Mouse (Mus musculus) heart, postnatal 4 days (tissue): ENCODE results near the gene Cdc14a. TPM values are rescaled to one million over a fixed set of nuclear protein-coding genes. Genes with fewer than 3 reads are reported as not detected.

Source experiments
- DNase-seq: peaks from one replicate; pipeline ENCODE4 v3.0.0; 2021
- total RNA-seq, 2 experiments: library from RNA; stranded (reverse); gene quantifications; 2 replicates each; pipeline ENCODE4 v1.2.3; 2021

Cdc14a gene
- total RNA-seq: 1 to 10 TPM; 5.3 to 5.8 TPM

DNA sequence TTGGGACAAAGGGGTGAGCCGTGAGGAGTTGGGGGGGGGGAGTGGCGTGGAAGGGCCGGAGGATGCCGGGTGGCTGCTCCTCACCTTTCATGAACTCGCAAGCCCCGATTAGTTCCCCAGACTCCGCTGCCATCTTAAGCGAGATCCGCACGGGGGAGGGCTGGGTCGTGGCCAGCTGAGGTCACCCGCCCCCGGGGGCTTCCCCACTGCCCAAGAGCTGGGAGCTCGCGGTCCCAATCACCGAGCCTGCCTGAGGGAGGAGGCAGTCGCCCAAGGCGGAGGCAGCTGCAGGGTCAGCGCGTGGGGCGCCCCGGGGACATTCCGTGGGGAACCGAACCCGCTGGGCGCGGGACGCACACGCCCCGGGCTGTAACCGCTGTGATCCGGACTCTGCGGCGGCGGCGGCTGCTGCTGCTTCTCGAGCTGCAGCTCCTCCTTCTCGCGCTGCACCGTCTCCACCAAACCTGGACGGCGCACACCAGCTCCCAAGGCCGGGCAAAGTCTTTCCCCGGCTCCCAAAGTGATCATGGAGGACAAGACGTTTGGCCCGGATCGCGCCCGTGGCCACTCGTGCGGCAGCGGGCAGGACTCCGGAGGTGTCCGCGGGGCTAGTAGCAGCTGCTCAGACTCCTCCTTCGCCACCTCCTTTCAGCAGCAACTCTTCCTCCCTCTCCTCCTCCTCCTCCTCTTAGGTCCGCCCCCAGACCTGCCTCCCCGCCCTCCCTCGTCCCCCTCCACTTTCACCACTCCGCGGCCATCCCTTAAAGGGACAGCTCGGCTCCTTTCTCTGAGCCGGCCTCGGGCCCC is at the start of gene Cdc14a:
Cdc14a (minus strand) TSS at position 680 of the 807 bp plus-strand sequence.
- DNase-seq: peak; percentile 80

- DNase-seq: no peak
Observed at GRCm38 (mm10) chr3:116465709-116466108, 41.9 kb upstream of the Cdc14a start.

GRCm38 (mm10) chr3:116464318-116464717 is 40.5 kb upstream of the Cdc14a start:
- DNase-seq: no peak

- no peak for DNase-seq
Observed at GRCm38 (mm10) chr3:116461053-116461452, 37.2 kb upstream of the Cdc14a start.

DNA sequence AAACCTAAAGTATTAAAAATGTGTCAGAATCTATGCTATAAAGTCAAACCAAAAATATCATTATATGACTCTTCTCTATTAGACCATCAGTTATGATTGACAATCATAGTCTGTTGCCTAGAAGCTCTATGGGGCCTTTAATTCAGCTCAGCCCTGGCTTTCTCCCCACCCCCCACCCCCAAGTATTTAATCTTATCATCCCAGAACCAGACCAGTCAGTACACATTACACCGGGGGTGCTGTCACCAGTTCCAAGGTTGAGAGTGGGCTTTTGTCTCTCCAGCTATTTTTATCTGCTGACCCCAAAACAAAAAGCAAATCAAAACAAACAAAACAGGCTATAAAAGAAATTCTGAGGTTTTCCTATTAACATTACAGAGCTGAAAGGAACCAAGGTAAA is 30.7 kb upstream of the Cdc14a start:
- DNase-seq: no peak

DNA sequence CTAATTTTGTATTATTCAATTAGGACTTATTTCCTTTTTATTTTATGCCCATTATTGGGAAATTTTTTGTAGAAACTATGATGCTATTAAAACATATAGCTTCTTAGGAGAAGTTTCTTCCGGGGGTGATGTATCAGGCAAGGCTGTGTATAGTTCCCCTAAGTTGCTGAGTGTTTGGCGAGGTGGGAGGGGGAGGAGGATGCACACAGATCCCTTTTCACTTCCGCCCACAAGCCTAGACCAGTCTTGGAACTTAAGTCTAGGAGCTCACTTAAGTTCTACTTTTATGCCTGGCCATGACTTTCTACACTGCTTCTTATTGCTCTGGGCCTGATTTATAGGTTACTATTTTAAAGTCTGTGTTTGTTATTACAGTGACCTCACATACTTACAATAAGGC is 26.9 kb upstream of the Cdc14a start:
- DNase-seq: no peak

GRCm38 (mm10) chr3:116444327-116444726 is 20.5 kb upstream of the Cdc14a start:
- no peak for DNase-seq

DNA sequence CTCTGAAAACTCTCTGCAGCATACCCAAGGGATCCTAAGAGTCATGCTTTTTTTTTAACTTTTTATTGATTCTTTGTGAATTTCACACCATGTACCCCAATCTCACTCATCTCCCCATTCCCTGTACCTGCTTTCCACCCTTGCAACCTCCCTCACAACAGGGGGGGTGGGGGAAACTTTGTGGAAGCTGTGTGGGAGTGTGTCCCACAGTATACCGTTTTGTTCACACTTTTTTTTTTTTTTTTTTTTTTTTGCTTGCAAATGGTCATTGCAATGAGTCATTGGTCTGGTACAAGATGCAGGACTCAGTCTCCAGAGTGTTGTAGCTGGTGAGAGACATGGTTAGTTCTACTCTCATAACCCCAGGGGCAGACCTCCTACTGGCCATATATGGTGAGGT is 19.0 kb upstream of the Cdc14a start:
- no peak for DNase-seq

GRCm38 (mm10) chr3:116441518-116442205 is 17.8 kb upstream of the Cdc14a start:
- DNase-seq: no peak

DNA sequence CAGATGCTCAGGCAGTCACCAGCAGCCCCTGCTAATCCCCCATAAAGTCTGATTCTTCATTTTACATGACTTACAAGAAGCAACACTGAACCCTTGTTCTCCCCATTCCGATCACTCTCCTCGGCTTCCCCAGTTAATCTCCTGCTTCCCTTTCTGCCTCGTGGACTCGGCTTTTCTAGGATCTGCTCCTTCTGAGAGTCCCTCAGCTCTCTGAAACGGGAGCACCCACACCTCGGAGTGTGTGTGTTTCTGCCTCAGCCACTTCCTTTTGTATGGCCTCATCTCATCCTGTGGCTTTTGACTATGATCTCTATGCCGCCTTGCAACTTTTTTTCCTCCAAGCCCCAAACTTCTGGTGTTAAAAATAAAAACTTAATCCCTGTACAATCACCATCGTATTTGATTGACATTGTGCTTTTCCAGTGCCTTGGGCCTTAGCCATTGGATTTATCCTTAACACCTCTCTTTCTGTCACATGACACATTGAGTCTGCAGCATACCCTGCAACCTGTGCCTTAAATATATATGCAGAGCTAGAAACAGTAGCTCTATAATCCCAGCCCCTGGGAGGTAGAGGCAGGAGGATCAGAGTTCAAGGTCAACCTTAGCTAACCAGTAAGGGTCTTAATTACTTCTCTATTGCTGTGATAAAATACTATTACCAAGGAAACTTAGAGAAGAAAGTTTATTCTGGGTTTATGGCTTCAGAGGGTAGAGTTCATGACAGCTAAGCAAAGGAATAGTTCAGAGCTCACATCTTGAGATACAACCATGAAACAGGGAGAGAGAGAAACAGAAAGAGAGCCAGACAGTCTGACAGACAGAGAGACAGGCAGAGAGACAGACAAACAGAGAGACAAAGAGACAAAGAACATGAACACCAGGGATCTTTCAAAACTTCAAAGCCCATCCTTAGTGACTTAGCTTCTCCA is 16.5 kb upstream of the Cdc14a start:
- no peak for DNase-seq

DNA sequence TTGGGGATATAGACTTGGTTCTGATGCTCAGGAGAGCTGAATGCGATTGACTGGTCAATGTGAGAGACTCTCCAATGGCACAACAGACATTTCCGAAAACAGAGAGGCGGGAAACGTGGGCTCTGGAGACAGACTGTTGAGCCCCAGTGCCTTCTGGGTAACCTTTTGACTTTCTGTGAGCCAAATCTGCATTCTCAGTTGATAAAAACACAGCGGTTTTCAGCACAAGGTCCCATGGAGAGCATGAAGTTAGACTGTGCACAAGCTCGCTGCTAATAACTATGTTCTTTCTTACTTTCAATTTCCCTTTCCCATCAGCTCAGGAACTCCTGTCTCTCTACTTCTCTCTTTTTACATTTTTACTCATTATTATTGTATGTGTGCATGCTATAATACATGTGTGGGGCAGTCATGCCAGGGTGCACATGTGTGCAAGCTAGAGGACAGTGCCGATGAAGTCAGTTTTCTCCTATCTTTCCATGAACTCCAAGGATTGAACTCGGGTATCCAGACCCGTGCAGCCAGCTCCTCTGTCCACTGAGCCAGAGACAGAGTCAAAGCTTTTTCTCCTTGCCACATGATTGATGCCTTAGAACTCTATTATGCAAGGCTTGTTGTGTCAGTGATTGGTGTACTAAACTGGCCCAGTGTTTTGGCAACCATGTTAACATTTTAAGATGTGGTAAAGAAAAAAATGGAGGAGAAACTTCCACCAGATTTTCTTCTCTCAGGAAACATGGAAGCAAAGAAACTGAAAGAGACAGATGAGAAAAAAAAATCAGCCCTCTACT is 13.2 kb upstream of the Cdc14a start:
- DNase-seq: no peak

- DNase-seq: no peak
Observed at GRCm38 (mm10) chr3:116436113-116436512, 12.3 kb upstream of the Cdc14a start.

- DNase-seq: no peak
Observed at GRCm38 (mm10) chr3:116434757-116435156, 10.9 kb upstream of the Cdc14a start.

GRCm38 (mm10) chr3:116425901-116426300 is 2.1 kb upstream of the Cdc14a start:
- DNase-seq: no peak

- peak; percentile 87 for DNase-seq
Observed at GRCm38 (mm10) chr3:116424973-116425284, 1.1 kb upstream of the Cdc14a start.

DNA sequence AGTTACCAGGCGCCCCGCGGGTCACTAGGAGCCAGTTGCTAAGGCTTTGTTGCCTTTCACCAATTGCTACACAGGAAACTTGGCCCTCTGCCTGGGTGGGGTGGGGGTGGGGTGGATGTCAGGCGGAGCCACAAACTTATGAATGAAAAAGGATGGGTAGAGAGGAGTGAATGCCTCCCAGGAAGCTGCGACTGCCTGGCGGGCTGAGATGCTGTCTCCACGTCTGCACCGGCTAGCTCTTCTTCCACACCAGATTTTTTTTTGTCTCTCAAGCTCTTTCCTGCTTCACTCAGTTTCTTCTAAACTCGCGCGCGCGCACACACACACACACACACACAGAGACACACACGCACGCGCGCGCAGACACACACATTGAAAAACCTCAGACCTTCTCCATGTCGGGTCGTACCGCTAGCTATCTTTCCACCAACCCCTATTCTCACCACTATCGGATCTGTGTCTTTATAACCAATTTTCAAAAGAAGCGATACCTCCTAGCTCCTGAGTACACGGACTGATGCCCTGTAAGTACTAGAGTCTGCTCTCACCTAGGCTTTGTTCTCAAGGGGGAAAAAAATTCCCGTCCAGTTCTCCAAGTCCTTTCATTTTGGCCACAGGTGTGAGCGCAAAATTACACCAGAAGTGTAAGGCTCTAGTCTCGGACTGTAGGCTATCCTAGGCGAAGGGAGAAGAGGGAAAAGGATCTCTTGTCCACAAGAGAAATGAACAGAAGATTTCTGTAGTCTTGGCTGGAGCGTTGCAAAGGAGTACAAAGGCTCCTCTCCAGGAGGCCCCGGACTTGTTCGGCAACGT is 534 bp upstream of the Cdc14a start:
- no peak for DNase-seq

DNA sequence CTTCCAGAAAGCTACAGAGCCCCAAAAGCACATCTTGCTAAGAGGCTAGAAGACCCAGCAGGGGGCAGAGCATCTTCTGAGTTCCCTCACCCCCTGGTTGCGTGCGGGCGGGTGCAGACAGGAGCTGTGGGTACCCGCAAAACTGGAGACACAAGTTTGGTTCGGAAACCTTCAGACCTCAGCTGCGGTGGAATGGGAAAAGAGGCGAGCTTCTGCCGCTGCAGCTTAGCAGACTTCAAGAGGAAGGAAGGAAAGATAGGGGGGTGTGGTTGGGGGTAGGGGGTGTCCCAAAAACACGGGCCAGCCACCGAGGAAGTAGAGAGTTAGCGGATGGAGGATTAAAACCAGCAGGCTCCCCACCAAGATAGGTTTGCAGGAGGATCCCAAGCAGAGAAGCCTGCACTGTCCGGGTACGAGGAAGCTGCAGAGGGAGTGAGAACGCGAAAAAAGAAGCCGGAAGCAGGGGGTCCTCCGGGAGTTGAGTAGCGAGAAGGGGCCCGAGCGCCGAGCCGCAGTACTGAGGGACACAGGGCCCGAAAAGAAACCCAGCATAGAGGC is 958 bp downstream of the Cdc14a start:
- peak; percentile 66 for DNase-seq

DNA sequence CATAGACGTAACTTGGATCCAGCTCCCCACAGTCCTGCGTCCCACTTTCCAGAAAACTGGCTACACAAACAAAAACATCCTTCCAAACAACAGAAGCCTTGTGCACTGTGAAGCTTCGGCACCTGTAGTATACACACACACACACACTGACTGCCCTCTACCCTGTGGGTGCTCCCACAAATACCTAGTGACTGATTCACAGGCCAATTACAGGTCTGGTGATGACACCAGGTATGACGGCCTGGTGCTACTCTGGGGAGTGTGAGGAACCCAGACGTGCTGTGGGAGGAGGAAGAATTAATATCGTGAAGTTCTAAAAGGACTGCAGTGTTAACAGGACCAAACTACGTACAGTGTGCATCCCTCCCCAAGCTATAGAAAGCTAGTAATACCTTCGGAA is 1.8 kb downstream of the Cdc14a start:
- DNase-seq: no peak

DNA sequence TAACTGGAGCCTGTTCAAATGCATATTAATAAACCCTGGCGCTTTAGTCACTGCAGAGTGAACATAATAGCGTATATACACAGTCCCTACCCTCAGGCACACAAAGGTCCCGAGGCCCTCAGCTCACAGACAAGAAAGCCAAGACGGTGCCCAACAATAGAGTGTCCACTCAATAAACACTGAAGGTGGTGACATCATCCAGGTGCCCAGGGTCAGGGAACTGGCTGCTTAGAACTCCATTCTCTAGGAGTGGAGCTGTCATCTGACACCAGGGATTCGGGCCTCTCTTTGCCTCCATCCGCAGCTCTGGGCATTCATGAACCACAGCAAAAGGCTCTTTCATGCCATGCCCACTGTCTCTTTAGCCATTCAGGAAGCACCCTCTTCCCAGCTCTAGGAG is 2.7 kb downstream of the Cdc14a start:
- DNase-seq: no peak

DNA sequence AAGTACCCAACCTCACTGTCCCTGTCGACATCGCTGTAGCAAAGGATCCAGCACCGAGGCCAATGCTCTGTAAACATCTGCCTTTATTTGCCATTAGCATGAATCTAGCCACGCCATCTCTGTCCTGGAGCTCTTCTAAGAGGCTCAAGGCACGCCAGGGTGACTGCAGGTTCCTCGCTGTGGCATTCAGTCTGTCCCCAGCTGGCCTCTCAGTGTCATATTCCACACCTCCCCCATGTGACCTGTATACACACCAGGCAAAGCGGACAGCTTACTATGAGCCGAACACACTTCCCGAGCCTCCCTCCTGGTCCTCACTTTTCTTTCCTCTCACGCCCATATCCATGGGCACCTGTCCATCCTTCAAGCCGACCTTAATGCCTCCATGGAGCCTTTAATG is 4.0 kb downstream of the Cdc14a start:
- no peak for DNase-seq

DNA sequence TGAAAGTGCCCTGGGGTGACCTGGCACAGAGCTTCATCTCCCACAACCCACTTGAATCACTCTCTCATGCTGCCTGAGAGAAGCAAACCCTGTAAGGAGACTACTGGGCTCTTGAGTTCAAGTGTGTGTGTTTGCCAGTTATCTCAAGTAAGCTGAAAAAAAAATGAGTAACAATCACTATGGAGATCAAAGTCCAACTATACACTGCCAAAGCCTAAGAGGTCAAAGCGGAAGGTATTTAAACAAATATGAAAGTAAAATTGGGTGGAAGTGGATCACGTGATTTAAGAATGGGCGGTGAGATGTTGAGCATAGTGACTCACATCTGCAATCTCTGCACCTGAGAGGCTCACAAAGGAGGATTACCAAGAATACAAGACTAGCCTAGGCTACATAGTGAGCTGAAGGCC is 9.4 kb downstream of the Cdc14a start:
- no peak for DNase-seq
